Comparison of ENCODE assay signal across 20 mouse cellular contexts in genomic region chr16:85165631-85166030, GRCm38 (mm10). TPM values are rescaled to one million over a fixed set of nuclear protein-coding genes. Genes with fewer than 3 reads are reported as not detected.
DNase-seq lines count a peak whose midpoint lies in the region; ATAC-seq and TF ChIP-seq lines count a peak whose summit lies in the region.
"Had no signal": no experiment of that assay in that cellular context is flagged by ENCODE, and none has a peak within 500 bp of the region (broad histone marks: within the 10 kb centered on the region; RNA-seq: fewer than 3 reads in every experiment).

No protein-coding gene starts in this region.

- no peak overlapping the region for H3K9ac ChIP-seq in hindbrain, embryonic 12.5 days
- H3K9ac ChIP-seq in hindbrain, postnatal 0 days (replicated peaks; ENCODE audit: low read length), result no peak overlapping the region
- H3K9ac ChIP-seq in neural tube, embryonic 14.5 days (replicated peaks; ENCODE audit: low read depth, low read length), result no peak overlapping the region
- H3K9ac ChIP-seq: embryonic facial prominence, embryonic 15.5 days; liver, embryonic 14.5 days; lung, embryonic 15.5 days had no signal

- no peaks in the 10 kb centered on the region for H3K27me3 ChIP-seq in hindbrain, embryonic 12.5 days
- H3K27me3 ChIP-seq in hindbrain, postnatal 0 days (ENCODE audit: insufficient read depth, low read length), result no peaks in the 10 kb centered on the region
- H3K27me3 ChIP-seq in neural tube, embryonic 14.5 days (ENCODE audit: control insufficient read depth, insufficient read depth, low read length), result no peaks in the 10 kb centered on the region
- H3K27me3 ChIP-seq: embryonic facial prominence, embryonic 15.5 days; lung, embryonic 15.5 days had no signal

- 66% methylated on average over 7 of the region's 7 CpGs for WGBS in hindbrain, embryonic 12.5 days
- WGBS in hindbrain, postnatal 0 days, result 61% methylated on average over 7 of the region's 7 CpGs
- WGBS in neural tube, embryonic 14.5 days, result 46% methylated on average over 7 of the region's 7 CpGs

- H3K4me2 ChIP-seq in hindbrain, embryonic 12.5 days (replicated peaks), result no peak overlapping the region
- H3K4me2 ChIP-seq in hindbrain, postnatal 0 days (ENCODE audit: low read depth, low read length), result no peak overlapping the region
- H3K4me2 ChIP-seq in neural tube, embryonic 14.5 days (ENCODE audit: low read depth, low read length), result no peak overlapping the region
- H3K4me2 ChIP-seq: embryonic facial prominence, embryonic 15.5 days; heart, embryonic 11.5 days; lung, embryonic 15.5 days had no signal

- no peak for DNase-seq in cerebellum, adult 11 months
- no peak for DNase-seq in hindbrain, postnatal 0 days (ENCODE audit: low spot score)
- no peak for DNase-seq in layer of hippocampus, adult 2 months (ENCODE audit: low spot score in 2 of 2)
- no peak for DNase-seq in layer of hippocampus, adult 9-11 months
- no peak for DNase-seq in layer of hippocampus, postnatal 25 days (ENCODE audit: extremely low spot score in 1 of 2, low spot score in 1 of 2)
- DNase-seq: adrenal gland, adult 2 months; heart, postnatal 14 days; kidney, postnatal 14 days; lung, postnatal 4 days; spleen, adult 18-20 months; thymus, postnatal 36 days had no signal

- ATAC-seq in cerebellum, adult (ENCODE audit: insufficient number of reproducible peaks, low FRiP score, low TSS enrichment), result peak; percentile 83
- ATAC-seq in hindbrain, embryonic 12.5 days (ENCODE audit: low FRiP score), result 0 out of 2 replicates have a peak, but pooled peaks have one; percentile 23
- no peak for ATAC-seq in hindbrain, postnatal 0 days
- ATAC-seq in neural tube, embryonic 14.5 days (ENCODE audit: low read depth), result no peak
- ATAC-seq: forebrain, embryonic 16.5 days; inflammation-experienced regulatory T-cells, adult 6 months had no signal

- peaks cover 7% of the 10 kb centered on the region; the same call in 1 of the 2 replicates for H3K36me3 ChIP-seq in hindbrain, embryonic 12.5 days
- H3K36me3 ChIP-seq in hindbrain, postnatal 0 days (ENCODE audit: insufficient read depth, low read length), result no peaks in the 10 kb centered on the region
- no peaks in the 10 kb centered on the region for H3K36me3 ChIP-seq in neural tube, embryonic 14.5 days (ENCODE audit: control insufficient read depth, insufficient read depth, low read length)

- no peak overlapping the region for H3K4me3 ChIP-seq in hindbrain, embryonic 12.5 days
- no peak overlapping the region for H3K4me3 ChIP-seq in hindbrain, postnatal 0 days (ENCODE audit: low read length)
- no peak overlapping the region for H3K4me3 ChIP-seq in layer of hippocampus, adult 2 months
- H3K4me3 ChIP-seq in neural tube, embryonic 14.5 days (ENCODE audit: low read depth, low read length), result no peak overlapping the region
- H3K4me3 ChIP-seq: embryonic facial prominence, embryonic 15.5 days; lung, embryonic 15.5 days had no signal

- no peak for TF ChIP-seq CTCF in hindbrain, postnatal 0 days (IDR thresholded peaks at IDR 0.05; ENCODE audit: low read depth)
- TF ChIP-seq CTCF in layer of hippocampus, adult 2 months (conservative IDR thresholded peaks at IDR 0.05), result no peak

- peak overlapping the region; percentile 53 for H3K27ac ChIP-seq in hindbrain, embryonic 12.5 days
- no peak overlapping the region for H3K27ac ChIP-seq in hindbrain, postnatal 0 days
- H3K27ac ChIP-seq in layer of hippocampus, adult 2 months, result peak overlapping the region; percentile 25; the same call in 1 of the 2 replicates
- H3K27ac ChIP-seq in neural tube, embryonic 14.5 days (ENCODE audit: low read depth, low read length), result peak overlapping the region; percentile 55; the same call in 1 of the 2 replicates
- H3K27ac ChIP-seq: embryonic facial prominence, embryonic 15.5 days; liver, embryonic 14.5 days; lung, embryonic 15.5 days had no signal

- no peaks in the 10 kb centered on the region for H3K9me3 ChIP-seq in hindbrain, embryonic 12.5 days (replicated peaks)
- no peaks in the 10 kb centered on the region for H3K9me3 ChIP-seq in hindbrain, postnatal 0 days (ENCODE audit: low read length)
- H3K9me3 ChIP-seq in neural tube, embryonic 14.5 days (ENCODE audit: control insufficient read depth, low read length), result no peaks in the 10 kb centered on the region
- H3K9me3 ChIP-seq: embryonic facial prominence, embryonic 15.5 days; lung, embryonic 15.5 days had no signal

- peaks cover 26% of the 10 kb centered on the region for H3K4me1 ChIP-seq in hindbrain, embryonic 12.5 days
- 0 out of 2 replicates have a peak, but pooled peaks cover 3% of the 10 kb centered on the region for H3K4me1 ChIP-seq in hindbrain, postnatal 0 days (ENCODE audit: insufficient read depth, low read length)
- peaks cover 36% of the 10 kb centered on the region for H3K4me1 ChIP-seq in neural tube, embryonic 14.5 days (ENCODE audit: control insufficient read depth, insufficient read depth, low read length)

RNA-seq across cellular contexts. Expression of gene App, which starts 7.9 kb away (rescaled TPM):
- polyA plus RNA-seq in hindbrain, embryonic 12.5 days (2016; fragmentation: Nextera tagmentation; extraction: Ambion mirVana), result 313 and 317 TPM in 2 replicates
- 526 and 585 TPM in 2 replicates for total RNA-seq in hindbrain, postnatal 0 days (2014; rRNA removed)
- 487 and 498 TPM in 2 replicates for polyA plus RNA-seq in hindbrain, postnatal 0 days (2015; fragmentation: Nextera tagmentation; extraction: Ambion mirVana)
- total RNA-seq in layer of hippocampus, adult 2 months (2021), result 1,000 to 10,000 TPM; 1,175 to 1,228 TPM
- 455 and 516 TPM in 2 replicates for polyA plus RNA-seq in neural tube, embryonic 14.5 days (2014; fragmentation: Nextera tagmentation; extraction: Ambion mirVana)
- 1,000 to 10,000 TPM; 1,211 to 1,267 TPM for total RNA-seq in layer of hippocampus, postnatal 25 days (2021)

Comparison
In these comparisons a context has a peak if more than half of its experiments do, and no peak if none do; other contexts are left out.
1. ATAC-seq: peak in cerebellum, adult (single experiment) and hindbrain, embryonic 12.5 days (single experiment); none in hindbrain, postnatal 0 days (single experiment) and neural tube, embryonic 14.5 days (single experiment).